Mouse (Mus musculus): Measurements from ENCODE around the gene Dlat. TPM values are rescaled to one million over a fixed set of nuclear protein-coding genes. Genes with fewer than 3 reads are reported as not detected.

Dlat gene
- total and polyA plus RNA-seq, 2 experiments from 2014 or later = 52.7 to 67.1 TPM

DNA sequence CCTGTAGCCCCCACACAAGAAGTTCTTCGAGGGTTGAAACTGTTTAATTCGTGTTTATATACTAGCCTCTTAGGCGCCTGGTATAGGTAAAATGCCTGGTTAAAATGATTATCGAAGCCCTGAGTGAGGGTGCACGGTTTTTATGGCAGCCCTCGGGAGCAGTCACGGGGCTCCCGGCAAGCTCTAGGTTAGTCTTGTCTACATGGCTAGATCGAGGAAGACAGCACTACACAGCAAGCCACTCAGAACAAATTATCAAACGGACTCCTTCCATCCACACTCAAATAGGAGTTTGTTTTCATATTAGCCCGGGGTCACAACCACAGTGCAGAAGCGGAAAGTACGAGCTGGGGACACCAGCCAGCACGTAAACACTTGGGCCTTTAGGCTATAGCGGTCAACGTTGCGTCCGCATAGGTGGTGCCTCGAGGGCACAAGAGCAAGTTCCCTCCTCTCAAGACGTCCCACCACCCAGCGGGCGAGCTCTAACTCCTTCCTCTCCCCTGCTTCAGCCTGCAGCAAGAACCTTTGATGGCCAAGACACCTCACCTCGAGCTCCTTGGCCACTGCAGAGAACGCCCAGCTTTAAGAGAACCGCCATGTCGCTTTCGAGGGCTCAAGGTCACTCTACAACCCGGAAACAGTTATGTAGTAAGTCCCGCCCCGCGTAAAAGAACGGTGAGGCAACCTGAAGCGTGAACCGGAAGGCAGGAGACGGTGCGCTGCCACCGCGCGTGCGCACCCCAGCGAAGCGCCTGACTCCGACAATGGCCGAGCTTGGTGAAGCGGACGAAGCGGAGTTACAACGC, 56.2 kb downstream of the Dlat start, which contains the start of the genes Sdhd and Timm8b:
Gene Sdhd, minus strand, starts transcription at position 624 of the 809 bp plus-strand sequence.
Gene Timm8b, plus strand, starts transcription at position 722 of the 809 bp plus-strand sequence.
- Histone ChIP-seq H3K4me2 (ENCODE audit: low read depth) (peak within 1 kb of the TSS; percentile 88), H3K36me3 (ENCODE audit: insufficient read depth) (peaks cover 27% of the 10 kb centered on the region), H3K9me3 (ENCODE audit: low read length) (no peaks in the 10 kb centered on the region), H3K4me3 (ENCODE audit: low read depth, low read length) (peak within 1 kb of the TSS; percentile 96), H3K27me3 (ENCODE audit: insufficient read depth, low read length) (no peaks in the 10 kb centered on the region), H3K27ac (ENCODE audit: low read depth, low read length) (peak within 1 kb of the TSS; percentile 90), H3K4me1 (ENCODE audit: insufficient read depth) (peaks cover 13% of the 10 kb centered on the region), H3K9ac (peak within 1 kb of the TSS; percentile 88)
- peak; percentile 96 for DNase-seq
- 2% methylated on average over 48 of the region's 48 CpGs for WGBS
- TF ChIP-seq CTCF (IDR thresholded peaks at IDR 0.05; ENCODE audit: low read depth) = no peak; the same call in 1 of the 2 replicates
- peak; percentile 99 for ATAC-seq

DNA sequence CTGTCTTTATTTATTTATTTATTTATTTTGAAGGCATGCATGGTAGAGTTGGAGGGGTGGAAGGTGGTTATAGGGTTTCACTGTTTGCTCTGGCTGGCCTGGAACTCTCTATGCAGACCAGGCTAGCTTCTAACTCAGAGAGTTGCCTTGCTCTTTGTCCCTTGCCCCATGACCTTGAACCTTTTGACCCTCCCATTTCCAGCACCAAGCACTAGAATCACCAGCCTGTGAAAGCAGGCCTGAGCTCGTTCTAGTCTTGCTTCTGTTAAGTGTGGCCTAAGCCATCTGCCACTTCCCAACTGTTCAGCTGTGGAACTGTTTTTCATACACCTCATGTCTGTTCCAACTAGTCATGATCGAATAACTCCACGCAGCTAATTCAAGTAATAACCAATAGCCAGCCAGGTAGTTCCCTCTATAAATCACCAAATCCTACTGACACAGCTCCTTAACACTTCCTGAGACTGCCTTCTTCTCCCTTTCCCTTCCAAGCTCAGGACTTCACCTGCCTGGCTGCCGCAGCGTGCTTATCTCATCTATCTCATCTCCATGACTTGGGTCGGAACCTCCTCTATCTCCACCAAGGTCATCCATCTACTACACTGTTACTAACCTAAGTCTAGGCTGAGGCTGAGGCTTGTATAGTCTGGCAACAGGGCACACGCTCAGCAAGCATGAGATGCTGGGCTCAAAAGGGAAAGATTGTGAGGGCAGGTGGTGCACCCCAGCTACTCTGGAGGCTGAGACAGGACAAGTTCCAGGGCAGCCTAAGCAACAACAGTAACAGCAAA, 57.3 kb downstream of the Dlat start:
- Histone ChIP-seq H3K9me3 (ENCODE audit: low read length) (no peaks in the 10 kb centered on the region), H3K36me3 (ENCODE audit: insufficient read depth) (peaks cover 31% of the 10 kb centered on the region), H3K4me2 (ENCODE audit: low read depth) (peak overlapping the region; percentile 88), H3K27me3 (ENCODE audit: insufficient read depth, low read length) (no peaks in the 10 kb centered on the region), H3K27ac (ENCODE audit: low read depth, low read length) (no peak overlapping the region), H3K4me3 (ENCODE audit: low read depth, low read length) (peak overlapping the region; percentile 96), H3K9ac (no peak overlapping the region), H3K4me1 (ENCODE audit: insufficient read depth) (peaks cover 13% of the 10 kb centered on the region)
- 91% methylated on average over 7 of the region's 7 CpGs for WGBS
- no peak for TF ChIP-seq CTCF (IDR thresholded peaks at IDR 0.05; ENCODE audit: low read depth)
- ATAC-seq (no peak), DNase-seq (no peak)

DNA sequence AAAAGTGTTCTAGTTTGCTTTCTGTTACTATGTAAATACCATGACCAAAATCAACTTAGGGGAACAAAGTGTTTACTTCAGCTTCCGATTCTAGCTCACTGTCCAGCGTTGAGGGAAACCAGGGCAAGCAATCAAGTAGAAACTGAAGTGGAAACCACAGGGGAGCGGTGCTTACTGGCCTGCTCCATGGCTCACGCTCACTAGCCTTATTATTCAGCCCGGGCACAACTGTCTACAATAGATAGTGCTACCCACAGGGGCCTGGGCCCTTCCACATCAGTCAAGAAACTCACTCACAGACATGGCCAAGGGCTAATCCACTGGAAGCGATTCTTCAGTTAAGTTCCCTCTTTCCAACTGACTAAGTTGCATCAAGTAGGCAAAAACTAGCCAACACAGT, 58.0 kb downstream of the Dlat start:
- Histone ChIP-seq H3K4me3 (ENCODE audit: low read depth, low read length) (no peak overlapping the region), H3K36me3 (ENCODE audit: insufficient read depth) (peaks cover 35% of the 10 kb centered on the region), H3K27me3 (ENCODE audit: insufficient read depth, low read length) (no peaks in the 10 kb centered on the region), H3K4me1 (ENCODE audit: insufficient read depth) (peaks cover 13% of the 10 kb centered on the region), H3K4me2 (ENCODE audit: low read depth) (no peak overlapping the region), H3K9me3 (ENCODE audit: low read length) (no peaks in the 10 kb centered on the region), H3K9ac (no peak overlapping the region), H3K27ac (ENCODE audit: low read depth, low read length) (no peak overlapping the region)
- DNase-seq = no peak
- WGBS = 84% methylated on average over 6 of the region's 6 CpGs
- no peak for TF ChIP-seq CTCF (IDR thresholded peaks at IDR 0.05; ENCODE audit: low read depth)
- no peak for ATAC-seq

DNA sequence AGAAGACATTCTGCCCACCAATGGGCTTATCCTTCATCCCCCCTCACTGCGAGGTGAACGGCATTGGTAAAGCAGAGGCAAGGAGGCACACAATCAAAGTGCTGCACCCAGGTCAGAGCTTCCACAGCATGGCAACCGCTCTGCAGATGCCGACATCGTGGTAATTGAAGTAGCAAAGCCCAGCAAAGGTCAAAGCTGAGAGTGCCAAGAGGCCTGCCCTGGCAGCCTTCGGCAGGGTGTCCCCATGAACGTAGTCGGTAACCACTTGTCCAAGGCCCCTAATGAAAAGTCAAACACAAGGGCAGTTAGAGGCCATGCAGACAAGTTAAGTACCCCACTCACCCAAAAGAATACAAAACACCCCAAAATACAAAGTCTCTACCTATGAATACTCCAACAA, 62.6 kb downstream of the Dlat start:
- no peak overlapping the region for H3K4me2 ChIP-seq (ENCODE audit: low read depth)
- WGBS = 93% methylated on average over 8 of the region's 8 CpGs
- DNase-seq (no peak), ATAC-seq (no peak)
- H3K9ac ChIP-seq = no peak overlapping the region
- no peak overlapping the region for H3K4me3 ChIP-seq (ENCODE audit: low read depth, low read length)
- no peaks in the 10 kb centered on the region for H3K4me1 ChIP-seq (ENCODE audit: insufficient read depth)
- TF ChIP-seq CTCF (IDR thresholded peaks at IDR 0.05; ENCODE audit: low read depth) = no peak
- H3K36me3 ChIP-seq (ENCODE audit: insufficient read depth) = peaks cover 54% of the 10 kb centered on the region
- H3K27me3 ChIP-seq (ENCODE audit: insufficient read depth, low read length) = no peaks in the 10 kb centered on the region
- H3K9me3 ChIP-seq (ENCODE audit: low read length) = no peaks in the 10 kb centered on the region
- H3K27ac ChIP-seq (ENCODE audit: low read depth, low read length) = no peak overlapping the region

DNA sequence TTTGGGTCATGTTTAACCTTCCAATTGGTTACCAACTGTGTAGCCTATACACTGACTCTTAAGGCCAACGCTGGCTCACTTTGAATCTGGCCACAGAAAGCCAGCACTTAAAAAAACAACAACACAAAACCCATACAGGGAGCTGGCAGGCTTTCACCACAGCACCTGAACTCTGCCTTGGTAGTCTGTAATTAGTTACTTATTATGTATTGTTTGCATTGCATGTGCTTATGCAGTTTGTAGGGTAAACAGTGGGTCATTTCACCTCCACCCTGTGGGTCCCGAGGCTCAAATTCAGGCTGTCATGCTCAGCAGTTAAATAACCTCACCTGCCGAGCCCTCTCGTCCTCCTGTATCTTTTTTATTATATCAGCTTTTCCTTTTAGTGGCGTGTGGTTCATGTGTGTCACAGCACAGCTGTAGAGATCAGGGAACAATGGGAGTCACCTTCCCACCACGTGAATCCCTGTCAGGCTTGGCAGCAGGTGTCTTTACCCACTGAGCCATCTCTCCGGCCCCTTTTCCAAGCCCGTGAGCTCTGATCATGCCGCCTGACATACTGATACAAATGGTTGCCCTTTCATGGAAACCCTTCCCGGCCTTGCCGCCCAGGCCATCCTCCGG, 64.7 kb downstream of the Dlat start:
- H3K27ac ChIP-seq (ENCODE audit: low read depth, low read length) = no peak overlapping the region
- no peak overlapping the region for H3K4me2 ChIP-seq (ENCODE audit: low read depth)
- WGBS = 80% methylated on average over 12 of the region's 12 CpGs
- H3K4me1 ChIP-seq (ENCODE audit: insufficient read depth) = no peaks in the 10 kb centered on the region
- no peak for TF ChIP-seq CTCF (IDR thresholded peaks at IDR 0.05; ENCODE audit: low read depth)
- H3K27me3 ChIP-seq (ENCODE audit: insufficient read depth, low read length) = no peaks in the 10 kb centered on the region
- H3K4me3 ChIP-seq (ENCODE audit: low read depth, low read length) = no peak overlapping the region
- no peak overlapping the region for H3K9ac ChIP-seq
- H3K36me3 ChIP-seq (ENCODE audit: insufficient read depth) = peaks cover 48% of the 10 kb centered on the region
- DNase-seq (no peak), ATAC-seq (no peak)
- H3K9me3 ChIP-seq (ENCODE audit: low read length) = no peaks in the 10 kb centered on the region

DNA sequence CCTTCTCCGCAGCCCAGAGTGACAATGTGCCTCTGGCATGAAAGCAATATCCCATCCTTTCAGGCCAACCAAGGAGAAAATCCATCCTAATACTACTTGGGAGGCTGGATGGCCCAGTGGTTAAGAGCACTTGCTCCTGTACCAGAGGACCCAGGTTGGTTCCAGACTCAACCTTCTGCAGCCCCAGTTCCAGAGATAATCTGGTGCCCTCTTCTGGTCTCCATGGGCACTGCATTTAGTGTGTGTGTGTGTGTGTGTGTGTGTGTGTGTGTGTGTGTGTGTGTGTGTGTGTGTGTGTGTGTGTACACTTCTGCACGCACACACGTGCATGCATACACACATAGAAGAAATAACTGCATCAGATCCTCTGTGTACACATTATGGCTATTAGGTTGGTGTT, 66.0 kb downstream of the Dlat start:
- Histone ChIP-seq H3K9ac (no peak overlapping the region), H3K27me3 (ENCODE audit: insufficient read depth, low read length) (no peaks in the 10 kb centered on the region), H3K9me3 (ENCODE audit: low read length) (no peaks in the 10 kb centered on the region), H3K4me3 (ENCODE audit: low read depth, low read length) (no peak overlapping the region), H3K27ac (ENCODE audit: low read depth, low read length) (no peak overlapping the region), H3K36me3 (ENCODE audit: insufficient read depth) (peaks cover 39% of the 10 kb centered on the region), H3K4me2 (ENCODE audit: low read depth) (no peak overlapping the region), H3K4me1 (ENCODE audit: insufficient read depth) (no peaks in the 10 kb centered on the region)
- 65% methylated on average over 3 of the region's 3 CpGs for WGBS
- TF ChIP-seq CTCF (IDR thresholded peaks at IDR 0.05; ENCODE audit: low read depth) = peak; percentile 62
- ATAC-seq (no peak), DNase-seq (peak; percentile 10)
